Mouse (Mus musculus) adrenal gland, adult 8-10 months (tissue): Measurements from ENCODE around the gene Cda. TPM values are rescaled to one million over a fixed set of nuclear protein-coding genes. Genes with fewer than 3 reads are reported as not detected.
A peak's percentile ranks its signal among the peaks of the same experiment; 100 is the strongest.
"Not testable (repeated sequence)": the region's sequence is repeated elsewhere in the genome, so short reads cannot be mapped to it uniquely, and the experiment has no call there.

Source experiments
- DNase-seq: peaks from one replicate; pipeline ENCODE4 v3.0.0; 2022
- total RNA-seq, 4 experiments: library from RNA; stranded (reverse); gene quantifications; 2 replicates each; pipeline ENCODE4 v1.2.4; 2022

Cda gene
- total RNA-seq, 4 experiments from 2014 or later = 7.2 to 20.4 (median 14.7) TPM

DNA sequence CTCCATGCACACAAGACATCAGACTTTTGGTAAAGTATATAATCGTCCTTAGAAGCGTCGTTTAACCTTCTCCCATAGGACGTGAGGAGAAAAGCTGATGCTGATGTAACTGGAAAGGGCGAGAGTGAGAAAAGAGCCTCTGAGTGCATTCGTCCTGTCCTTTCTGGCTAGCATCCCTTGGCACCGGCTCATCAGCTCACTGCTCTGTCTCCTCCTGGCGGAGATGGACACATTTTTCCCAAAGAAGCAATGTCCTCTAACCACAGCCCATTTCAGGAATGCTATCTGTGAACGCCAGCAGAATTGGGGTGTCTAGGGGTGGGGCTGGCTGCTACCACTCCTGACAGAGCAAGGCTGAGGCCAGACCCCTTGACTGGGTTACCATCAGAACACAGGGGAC, 36.1 kb downstream of the Cda start:
- no peak for DNase-seq

GRCm38 (mm10) chr4:138330264-138330671, 37.5 kb downstream of the Cda start:
- DNase-seq = no peak

DNA sequence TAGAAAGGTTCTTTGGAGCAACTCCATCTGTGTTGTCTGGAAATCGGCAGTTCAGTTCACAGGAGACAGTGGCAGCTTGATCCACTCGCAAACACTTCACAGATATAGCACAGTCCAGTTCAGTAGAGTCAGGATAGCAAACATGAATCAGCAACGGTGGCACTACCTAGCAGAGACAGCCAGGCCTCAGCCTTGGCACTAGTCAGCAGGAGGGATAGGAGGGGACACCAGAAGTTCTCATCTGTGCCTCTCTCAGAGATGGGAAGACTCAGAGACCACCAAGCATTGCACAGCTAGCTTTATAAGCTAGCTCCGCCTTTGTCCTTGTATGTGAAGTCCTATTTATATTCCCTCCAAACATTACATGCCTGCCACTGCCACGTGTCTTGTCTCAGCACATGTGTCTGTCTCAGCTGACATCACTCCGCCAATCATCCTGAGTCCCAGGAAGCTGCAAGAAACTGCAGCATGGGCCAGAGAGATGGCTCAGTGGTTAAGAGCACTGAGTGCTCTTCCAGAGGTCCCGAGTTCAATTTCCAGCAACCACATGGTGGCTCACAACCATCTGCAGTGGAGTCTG, 39.8 kb downstream of the Cda start:
- no peak for DNase-seq

DNA sequence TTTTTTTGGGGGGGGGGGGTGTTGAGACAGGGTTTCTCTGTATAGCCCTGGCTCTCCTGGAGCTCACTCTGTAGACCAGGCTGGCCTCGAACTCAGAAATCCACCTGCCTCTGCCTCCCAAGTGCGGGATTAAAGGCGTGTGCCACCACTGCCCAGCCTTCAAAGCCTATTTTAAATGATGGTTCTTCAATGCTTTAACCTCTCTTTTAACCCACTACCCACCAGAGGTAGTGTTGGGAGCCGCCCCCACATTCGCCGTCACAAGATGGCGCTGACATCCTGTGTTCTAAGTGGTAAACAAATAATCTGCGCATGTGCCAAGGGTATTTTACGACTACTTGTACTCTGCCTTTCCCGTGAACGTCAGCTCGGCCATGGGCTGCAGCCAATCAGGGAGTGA, 40.6 kb downstream of the Cda start:
- not testable (repeated sequence) for DNase-seq

DNA sequence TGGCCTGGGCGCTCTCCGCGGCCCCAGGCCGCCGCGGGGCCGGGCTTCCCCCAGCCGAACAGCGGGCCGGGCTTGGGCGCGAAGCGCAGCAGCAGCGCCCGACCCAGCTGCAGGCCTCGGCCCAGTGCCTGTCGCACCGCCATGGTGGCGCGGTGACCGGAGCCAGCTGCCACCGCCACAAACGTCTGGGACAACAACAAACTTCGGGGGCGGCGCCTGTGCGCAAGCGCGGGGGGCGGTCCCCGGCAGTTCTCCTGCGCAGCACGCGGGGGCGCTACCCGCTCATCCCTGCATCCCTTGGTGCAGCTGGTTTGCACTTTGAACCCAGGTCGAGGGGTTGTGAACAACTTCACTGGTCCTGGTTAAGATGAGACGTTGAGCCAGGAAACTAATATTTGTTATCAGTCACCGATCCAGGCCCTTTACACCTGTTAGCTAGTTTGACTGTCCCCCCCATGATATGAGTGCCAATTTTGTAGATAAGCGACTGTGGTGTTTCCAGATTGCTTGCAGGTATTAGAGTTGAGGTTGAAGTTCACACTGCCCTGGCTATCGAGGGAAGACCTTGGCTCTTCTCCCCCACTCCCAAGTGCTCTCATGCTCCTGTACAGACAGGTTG, 41.6 kb downstream of the Cda start, which contains the start of gene Pink1:
Gene Pink1, minus strand, starts transcription at position 231 of the 619 bp plus-strand sequence.
- peak; percentile 87 for DNase-seq

DNA sequence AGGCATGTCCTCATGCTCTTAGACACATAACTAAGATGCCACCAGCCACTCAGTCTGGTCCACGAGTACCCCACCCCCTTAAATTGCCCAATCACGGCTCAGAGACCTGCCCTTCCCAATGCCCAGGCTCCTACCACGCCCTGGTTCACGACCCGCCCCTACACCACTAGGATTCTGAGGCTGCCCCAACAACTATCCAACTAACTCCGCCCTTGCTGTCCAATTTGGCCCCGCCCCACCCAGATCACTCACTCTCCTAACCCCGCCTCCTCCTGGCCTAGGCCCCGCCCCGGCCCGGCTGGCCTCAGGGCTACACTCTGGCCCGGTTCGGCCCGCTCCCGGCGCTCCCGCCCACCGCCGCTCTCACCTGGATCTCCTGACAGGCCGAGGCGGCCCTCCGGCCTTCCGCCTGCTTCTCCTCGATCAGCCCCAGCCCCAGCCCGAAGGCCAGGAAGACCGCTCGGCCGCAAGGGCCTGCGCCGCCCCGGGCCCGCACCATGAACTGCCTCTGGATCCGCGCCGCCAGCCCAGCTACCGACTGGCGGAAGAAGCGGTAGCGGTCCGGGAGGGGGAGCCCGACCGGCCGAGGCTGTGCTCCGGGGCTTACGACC, 42.2 kb downstream of the Cda start:
- peak; percentile 96 for DNase-seq

GRCm38 (mm10) chr4:138324451-138324850, 43.3 kb downstream of the Cda start:
- no peak for DNase-seq

DNA sequence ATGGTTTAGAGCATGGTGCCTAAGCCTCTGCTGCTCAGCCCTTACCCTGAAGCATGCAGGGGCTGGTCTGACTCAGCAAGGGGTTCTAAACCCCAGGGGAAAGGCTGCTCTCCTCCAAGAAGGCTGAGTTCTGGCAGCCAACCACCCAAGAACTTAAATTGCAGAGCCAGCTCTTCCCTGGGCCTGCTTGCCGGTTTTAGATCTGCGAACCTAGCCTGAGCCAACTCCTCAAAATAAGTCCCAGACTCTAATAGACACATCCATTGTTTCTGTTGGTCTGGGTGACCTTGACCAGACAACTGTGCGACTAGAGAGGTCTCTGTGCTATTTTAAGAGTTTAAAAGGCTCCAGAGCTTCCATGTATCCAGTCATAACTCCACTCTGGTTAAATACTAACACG, 44.0 kb downstream of the Cda start:
- DNase-seq = no peak

DNA sequence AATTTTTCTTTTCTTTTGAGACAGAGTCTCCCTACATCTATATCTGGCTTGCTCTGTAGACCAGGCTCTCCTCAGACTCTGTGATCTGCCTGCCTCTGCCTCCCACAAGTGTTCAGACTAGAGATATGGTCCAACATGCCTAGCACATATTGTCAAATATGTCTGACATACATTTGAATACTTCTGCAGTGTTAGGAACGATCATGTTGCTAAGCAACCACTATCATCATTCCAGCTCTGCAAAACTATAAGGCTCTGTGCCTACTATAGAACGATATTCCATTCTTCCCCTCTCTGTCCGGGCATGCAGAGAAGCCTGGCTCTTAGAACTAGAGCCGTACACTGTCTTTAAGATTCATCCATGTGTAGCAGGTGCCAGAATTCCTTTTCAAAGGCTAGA, 45.1 kb downstream of the Cda start:
- no peak for DNase-seq

DNA sequence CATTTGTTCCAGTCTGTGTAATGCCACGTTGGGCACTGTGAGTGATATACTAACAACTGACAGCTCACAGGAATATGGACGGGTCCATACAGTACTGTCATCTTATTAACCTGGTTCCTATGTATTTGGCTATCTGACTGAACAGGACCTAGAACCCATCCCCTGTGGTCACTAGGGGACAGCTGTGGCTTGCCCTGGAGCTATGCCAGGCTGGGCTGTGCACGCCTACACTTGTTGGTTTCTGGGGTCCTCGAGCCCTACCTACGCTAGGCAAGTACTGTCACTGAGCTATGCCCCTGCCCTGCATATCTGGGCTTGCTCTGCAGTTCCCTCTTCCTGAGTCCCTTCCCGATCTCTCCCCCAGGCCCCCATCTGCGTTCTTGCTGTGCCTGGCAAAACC, 46.3 kb downstream of the Cda start:
- no peak for DNase-seq

GRCm38 (mm10) chr4:138320711-138321110, 47.1 kb downstream of the Cda start:
- no peak for DNase-seq

- peak; percentile 78 for DNase-seq
Observed at GRCm38 (mm10) chr4:138319508-138319907, 48.3 kb downstream of the Cda start.

DNA sequence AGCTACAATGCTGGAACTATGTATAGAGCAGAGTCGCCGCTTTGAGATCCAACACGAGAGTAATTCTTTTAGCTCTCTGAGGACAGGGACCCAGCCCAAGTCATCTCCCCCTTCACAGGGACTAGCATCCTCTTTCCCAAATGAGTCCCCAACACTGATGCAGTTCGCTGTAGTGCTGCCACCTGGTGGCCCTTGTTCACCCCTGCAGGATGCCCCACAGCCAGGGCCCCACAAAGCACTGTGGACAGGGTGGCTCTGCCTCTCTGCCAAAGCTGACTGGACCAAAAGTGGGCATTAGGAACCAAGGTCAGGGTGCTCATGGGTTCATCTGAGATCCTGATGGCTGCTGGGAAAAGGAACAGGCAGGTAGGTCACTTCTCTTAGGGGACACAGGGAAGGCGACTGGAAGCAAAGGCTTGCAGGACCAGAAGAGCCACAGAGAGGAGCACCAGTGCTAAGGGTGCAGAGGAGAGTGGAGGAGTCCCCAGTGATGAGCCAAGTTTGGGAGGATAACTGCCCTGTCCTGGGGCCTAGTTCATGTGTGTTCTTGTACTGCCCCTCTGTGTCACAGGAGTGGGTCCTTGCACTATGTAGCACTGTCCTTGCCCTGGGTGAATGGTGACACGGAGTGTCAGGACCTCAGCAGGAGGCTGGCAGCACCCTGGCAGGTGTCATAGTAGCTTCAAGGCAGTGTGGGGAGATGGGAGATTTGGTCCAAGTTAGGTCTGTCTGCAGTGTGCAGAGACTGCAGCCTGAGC, 49.1 kb downstream of the Cda start:
- no peak for DNase-seq

- no peak for DNase-seq
Observed at GRCm38 (mm10) chr4:138316369-138316768, 51.4 kb downstream of the Cda start.

GRCm38 (mm10) chr4:138315781-138316180, 52.0 kb downstream of the Cda start:
- no peak for DNase-seq

- DNase-seq = no peak
Observed at GRCm38 (mm10) chr4:138313795-138314194, 54.0 kb downstream of the Cda start.

DNA sequence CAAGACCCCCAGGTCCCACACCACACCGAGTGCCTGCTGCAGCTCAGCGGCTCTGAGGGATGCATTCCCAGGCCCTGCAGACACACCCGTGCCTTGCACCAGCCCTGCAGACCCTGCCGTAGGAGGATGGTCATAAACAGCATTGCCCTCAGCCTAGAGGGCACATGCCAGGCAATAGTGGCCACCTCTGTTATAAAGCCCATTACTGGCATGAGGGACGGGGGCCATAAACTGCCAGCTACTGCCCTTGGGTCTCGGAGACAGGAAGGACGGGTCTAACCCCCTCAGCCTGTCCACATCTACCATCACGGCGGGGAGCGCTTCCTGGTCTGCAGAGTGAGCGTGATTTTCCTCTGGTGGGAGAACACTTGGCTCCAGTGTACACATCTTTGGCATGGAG, 54.8 kb downstream of the Cda start:
- DNase-seq = no peak

- DNase-seq = no peak
Observed at GRCm38 (mm10) chr4:138312105-138312504, 55.7 kb downstream of the Cda start.

DNA sequence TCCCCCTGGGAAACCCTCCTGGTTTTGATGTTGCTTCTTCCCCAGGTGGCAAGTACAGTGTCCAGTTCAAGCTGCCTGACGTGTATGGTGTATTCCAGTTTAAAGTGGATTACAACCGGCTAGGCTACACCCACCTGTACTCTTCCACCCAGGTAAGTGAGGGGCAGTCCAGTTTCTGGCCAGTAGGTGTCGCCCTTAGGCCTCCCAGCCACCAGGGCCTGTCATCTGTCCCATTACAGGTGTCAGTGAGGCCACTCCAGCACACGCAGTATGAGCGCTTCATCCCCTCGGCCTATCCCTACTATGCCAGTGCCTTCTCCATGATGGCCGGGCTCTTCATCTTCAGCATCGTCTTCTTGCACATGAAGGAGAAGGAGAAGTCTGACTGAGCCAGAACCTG, 56.2 kb downstream of the Cda start:
- DNase-seq = no peak

DNA sequence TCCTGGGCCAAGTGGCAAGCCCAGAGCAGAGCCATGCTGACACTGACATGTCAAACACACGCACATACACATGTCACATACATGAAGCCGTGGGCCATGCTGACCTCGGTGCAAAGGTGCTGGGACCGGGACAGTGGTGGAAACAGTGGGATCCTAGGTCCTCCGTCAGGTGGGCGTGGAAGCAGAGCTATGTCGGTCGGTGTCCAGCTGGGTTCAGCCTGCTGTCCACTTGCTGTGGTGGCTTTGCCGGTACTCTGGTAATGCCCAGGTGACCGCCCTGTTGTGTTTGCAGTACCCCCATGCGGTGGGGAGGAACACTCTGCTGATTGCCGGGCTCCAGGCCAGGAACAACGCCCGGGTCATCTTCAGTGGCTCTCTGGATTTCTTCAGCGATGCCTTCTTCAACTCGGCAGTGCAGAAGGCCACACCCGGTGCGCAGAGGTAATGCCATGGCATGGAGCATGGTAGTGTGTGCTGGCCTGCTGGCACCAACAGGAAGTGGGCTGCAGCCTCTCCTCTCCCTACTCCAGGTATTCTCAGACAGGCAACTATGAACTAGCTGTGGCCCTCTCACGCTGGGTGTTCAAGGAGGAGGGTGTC, 57.4 kb downstream of the Cda start:
- no peak for DNase-seq

DNA sequence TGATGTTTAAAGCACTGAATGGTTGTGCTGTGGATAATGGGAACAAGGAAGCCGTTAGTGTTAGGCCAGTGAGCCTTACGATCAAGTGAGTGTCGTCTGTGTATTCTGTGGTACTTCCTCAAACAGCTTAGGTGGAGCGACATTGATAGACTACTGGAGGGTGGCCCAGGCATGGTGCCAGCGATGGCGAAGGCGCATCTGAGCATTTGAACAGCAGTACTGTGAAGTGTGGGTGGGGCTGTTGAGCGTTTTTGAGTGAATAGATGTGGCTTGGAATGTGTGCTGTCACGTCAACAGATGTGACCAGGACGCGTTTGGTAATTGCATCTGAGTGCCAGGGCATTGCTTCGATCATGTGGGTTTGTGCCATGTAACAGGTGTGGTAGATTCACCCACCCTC, 60.1 kb downstream of the Cda start:
- no peak for DNase-seq

- DNase-seq = no peak
Observed at GRCm38 (mm10) chr4:138307025-138307424, 60.8 kb downstream of the Cda start.
